Mouse (Mus musculus): ENCODE results near the gene Cyb561d1.

GRCm38 (mm10) chr3:108199231-108199630, 1.8 kb downstream of the Cyb561d1 start:
- no peak for TF ChIP-seq CTCF (conservative IDR thresholded peaks at IDR 0.05; ENCODE audit: low read length)
- no peak for TF ChIP-seq NANOG (IDR thresholded peaks at IDR 0.05; ENCODE audit: borderline replicate concordance, low read length)

Data from E14TG2a.4 (cell line).